Mouse (Mus musculus): ENCODE measurements around the gene Sytl3. TPM values are rescaled to one million over a fixed set of nuclear protein-coding genes. Genes with fewer than 3 reads are reported as not detected.

Gene Sytl3
- polyA plus RNA-seq (2014; fragmentation: Illumina TruSeq; extraction: RNeasy Lipid Tissue Mini Kit (QIAGEN cat#74804); ENCODE audit: low read depth, low replicate concordance): 5.9 TPM

DNA sequence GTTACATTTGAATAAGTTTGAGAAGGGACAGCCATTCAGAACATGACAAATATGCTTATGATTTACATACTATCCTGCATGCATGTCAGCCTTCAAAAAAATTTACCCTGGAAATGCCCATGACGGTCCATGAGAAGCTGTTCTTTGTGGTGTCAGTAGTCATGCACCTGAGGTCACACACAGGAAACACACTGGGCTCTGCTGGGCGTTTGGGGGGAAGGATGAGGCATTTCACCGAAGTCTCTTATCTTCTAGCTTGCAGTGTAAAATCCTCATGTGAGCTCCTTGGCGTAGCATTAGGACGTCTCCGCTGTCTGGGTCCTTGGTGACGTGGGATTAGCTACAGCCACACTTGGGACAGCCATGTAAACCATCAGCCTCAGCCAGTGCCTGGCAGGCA is at the start of gene Sytl3:
Gene Sytl3, plus strand, starts transcription at position 293 of the 400 bp plus-strand sequence.

DNA sequence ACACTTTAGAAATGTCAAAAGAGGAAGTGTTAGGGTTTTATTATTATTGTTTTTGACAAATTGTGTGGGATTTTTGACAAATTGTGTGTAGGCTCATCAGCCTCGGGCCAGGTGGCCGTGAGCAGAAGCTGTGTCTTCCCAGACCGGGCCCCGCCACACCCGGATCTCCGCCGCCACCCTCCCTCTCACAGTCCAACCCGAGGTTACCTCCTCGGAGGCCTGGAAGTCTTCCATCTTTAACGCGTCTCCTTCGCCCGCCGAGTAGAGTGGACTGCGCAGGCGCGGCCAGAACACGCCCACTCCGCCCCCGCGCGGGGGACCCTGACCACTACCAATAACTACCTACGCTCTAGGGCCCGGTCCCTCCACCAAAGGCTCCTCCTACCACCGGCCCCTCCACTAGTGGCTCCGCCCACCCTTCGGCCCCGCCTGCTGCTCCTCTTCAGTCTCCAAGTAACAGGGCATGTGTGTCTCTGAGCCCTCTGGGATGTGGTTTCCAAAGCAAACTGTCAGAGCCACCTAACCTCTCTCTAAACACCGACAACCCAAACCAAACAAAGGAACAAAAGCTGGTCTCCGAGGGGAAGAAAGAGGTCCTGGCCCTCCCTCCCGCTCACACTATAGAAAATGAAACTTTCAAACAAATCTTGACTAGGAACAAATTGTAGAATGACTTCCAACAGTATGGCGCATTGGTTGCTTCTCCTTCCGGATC is 3.2 kb upstream of the Sytl3 start, which contains the start of gene Dynlt1f:
Gene Dynlt1f, minus strand, starts transcription at position 334 of the 715 bp plus-strand sequence.

DNA sequence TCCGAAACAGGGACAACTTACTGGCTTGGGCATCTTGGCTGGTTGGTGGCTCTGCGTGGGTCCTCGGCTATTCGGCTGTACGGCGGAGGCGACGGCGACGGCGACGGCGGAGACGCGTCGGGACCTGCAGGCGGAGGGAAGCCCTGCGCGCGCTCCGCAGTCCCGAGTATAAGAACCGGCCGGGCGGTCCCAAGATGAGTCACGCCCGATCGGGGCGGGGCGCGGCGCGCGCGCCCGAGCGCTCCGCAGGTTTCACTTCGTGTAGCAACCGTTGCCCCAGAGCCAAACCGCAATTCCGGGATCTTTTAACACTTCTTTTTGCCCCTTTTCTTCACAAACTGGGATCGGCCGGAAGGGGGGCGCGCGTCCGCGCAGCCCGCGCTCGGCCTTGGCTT is 123.7 kb downstream of the Sytl3 start, which contains the start of gene Ezr:
Gene Ezr, minus strand, starts transcription at position 174 of the 395 bp plus-strand sequence.

Other genes with a start within 250 kb of the Sytl3 start
- 103 TPM for gene Dynlt1b, start 229.0 kb upstream of the Sytl3 start, polyA plus RNA-seq (2014; fragmentation: Illumina TruSeq; extraction: RNeasy Lipid Tissue Mini Kit (QIAGEN cat#74804); ENCODE audit: low read depth, low replicate concordance)
- gene Dynlt1c, start 57.4 kb upstream of the Sytl3 start, polyA plus RNA-seq (2014; fragmentation: Illumina TruSeq; extraction: RNeasy Lipid Tissue Mini Kit (QIAGEN cat#74804); ENCODE audit: low read depth, low replicate concordance): 16.0 TPM
- gene Dynlt1f, start 3.2 kb upstream of the Sytl3 start, polyA plus RNA-seq (2014; fragmentation: Illumina TruSeq; extraction: RNeasy Lipid Tissue Mini Kit (QIAGEN cat#74804); ENCODE audit: low read depth, low replicate concordance): 76.2 TPM
- gene Ezr, start 123.7 kb downstream of the Sytl3 start, polyA plus RNA-seq (2014; fragmentation: Illumina TruSeq; extraction: RNeasy Lipid Tissue Mini Kit (QIAGEN cat#74804); ENCODE audit: low read depth, low replicate concordance): 258 TPM

Measured in adipose tissue, adult 10 weeks (tissue).